Mouse (Mus musculus): ENCODE results near the gene Mef2b.

DNA sequence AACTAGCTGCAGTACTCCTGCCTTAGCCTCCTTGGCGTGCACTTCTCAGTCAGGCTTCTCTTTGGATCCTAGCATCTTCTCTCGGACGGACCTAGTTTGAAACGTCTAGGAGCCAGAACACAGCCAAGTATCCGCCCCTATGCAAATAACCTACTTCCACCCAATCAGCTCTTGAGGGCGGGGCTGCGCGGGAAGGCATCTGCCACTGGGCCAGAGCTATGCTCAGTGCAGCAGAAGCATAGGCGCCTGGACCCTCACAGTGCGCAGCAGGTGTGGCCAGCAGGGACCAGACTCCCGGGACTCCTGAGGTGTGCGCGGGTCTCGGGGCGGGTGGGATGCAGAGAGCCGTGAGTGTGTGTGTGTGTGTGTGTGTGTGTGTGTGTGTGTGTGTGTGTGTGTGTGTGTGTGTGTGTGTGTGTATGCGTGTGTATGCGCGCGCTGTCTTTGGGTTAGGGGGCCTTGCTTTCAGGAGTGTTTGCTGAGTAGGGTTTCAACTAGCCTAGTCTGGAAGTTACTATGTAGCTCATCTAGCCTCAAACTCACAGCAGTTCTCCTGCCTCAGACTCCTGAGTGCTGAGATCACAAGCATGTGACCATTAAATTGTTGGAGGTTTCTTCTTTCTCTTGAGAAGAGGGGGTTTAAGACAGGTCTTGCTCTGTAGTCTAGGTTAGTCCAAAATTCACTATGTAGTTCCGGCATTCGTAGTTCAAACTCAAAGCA lies 13.2 kb downstream of the Mef2b start:
- TF ChIP-seq CTCF (IDR thresholded peaks at IDR 0.05; ENCODE audit: low read depth) (no peak), EP300 (optimal IDR thresholded peaks at IDR 0.05) (no peak)

All from stomach, postnatal 0 days (tissue).